Mouse (Mus musculus) embryonic fibroblast, embryonic 13.5 days (primary cell): ENCODE measurements around the gene Tmem63a.

Experiments used
- CTCF ChIP-seq: IDR thresholded peaks from 2 replicates; pipeline ENCODE4 v1.5.1; 2011; ENCODE audit warnings: mild to moderate bottlenecking, control low read depth, low read length, moderate library complexity, borderline replicate concordance; ENCODE audit not compliant: insufficient read depth
- POLR2A ChIP-seq: IDR thresholded peaks from 2 replicates; pipeline ENCODE4 v1.6.1; 2011; ENCODE audit warnings: low read depth, mild to moderate bottlenecking, control low read depth, low read length, moderate library complexity

GRCm38 (mm10) chr1:180979484-180980251 is 37.5 kb downstream of the Tmem63a start:
- no peak for TF ChIP-seq POLR2A
- TF ChIP-seq CTCF, result no peak
